Mouse (Mus musculus) liver, embryonic 15.5 days (tissue): ENCODE measurements around the gene Arhgdib. TPM values are rescaled to one million over a fixed set of nuclear protein-coding genes. Genes with fewer than 3 reads are reported as not detected.
A peak's percentile ranks its signal among the peaks of the same experiment; 100 is the strongest.
"Not testable (repeated sequence)": the region's sequence is repeated elsewhere in the genome, so short reads cannot be mapped to it uniquely, and the experiment has no call there.

ENCODE experiments used
- ATAC-seq: fragments of 200-750 bp; cut with Nextera tagmentation; 2 replicates; pipeline ENCODE4 v1.8.0; 2017; ENCODE audit warnings: moderate number of reproducible peaks, mild to moderate bottlenecking, moderate library complexity; ENCODE audit not compliant: insufficient read depth
- H3K27ac ChIP-seq: fragments of 300-500 bp; sonication (generic); replicated peaks from 2 replicates; pipeline ENCODE4 v1.5.1; 2015; ENCODE audit warnings: mild to moderate bottlenecking, inconsistent platforms
- H3K27me3 ChIP-seq: fragments of 300-500 bp; sonication (generic); 2 replicates; pipeline ENCODE4 v1.6.1; 2015; ENCODE audit warnings: mild to moderate bottlenecking, inconsistent platforms
- H3K36me3 ChIP-seq: fragments of 300-500 bp; sonication (generic); replicated peaks from 2 replicates; pipeline ENCODE4 v1.6.1; 2015; ENCODE audit warnings: moderate library complexity, mild to moderate bottlenecking, inconsistent platforms
- H3K4me1 ChIP-seq: fragments of 300-500 bp; sonication (generic); replicated peaks from 2 replicates; pipeline ENCODE4 v1.6.1; 2015; ENCODE audit warnings: inconsistent platforms
- H3K4me2 ChIP-seq: fragments of 300-500 bp; sonication (generic); 2 replicates; pipeline ENCODE4 v1.6.1; 2015; ENCODE audit warnings: moderate library complexity, mild to moderate bottlenecking, inconsistent platforms
- H3K4me3 ChIP-seq: fragments of 300-500 bp; sonication (generic); replicated peaks from 2 replicates; pipeline ENCODE4 v1.5.1; 2015; ENCODE audit warnings: mild to moderate bottlenecking, inconsistent platforms
- H3K9ac ChIP-seq: fragments of 300-500 bp; sonication (generic); 2 replicates; pipeline ENCODE4 v1.6.1; 2015; ENCODE audit warnings: moderate library complexity, mild to moderate bottlenecking, inconsistent platforms
- H3K9me3 ChIP-seq: fragments of 300-500 bp; sonication (generic); replicated peaks from 2 replicates; pipeline ENCODE4 v1.6.1; 2016; ENCODE audit warnings: inconsistent platforms
- WGBS: fragments of 180-500 bp; shearing (Covaris S2); methylation state at CpG from one replicate; pipeline ENCODE4 v1.1.7; 2015; ENCODE audit warnings: mixed read lengths; ENCODE audit not compliant: insufficient replicate concordance; 5-methylcytosine and 5-hydroxymethylcytosine counted together
- polyA plus RNA-seq: library from polyadenylated mRNA; unstranded; fragments of >200 nt; fragmentation: Nextera tagmentation; extraction: Ambion mirVana; gene quantifications from 2 replicates; pipeline ENCODE4 v1.2.1, GENCODE M21; 2015

Gene Arhgdib
- polyA plus RNA-seq, 1 experiment from 2014 or later, result 172 TPM

DNA sequence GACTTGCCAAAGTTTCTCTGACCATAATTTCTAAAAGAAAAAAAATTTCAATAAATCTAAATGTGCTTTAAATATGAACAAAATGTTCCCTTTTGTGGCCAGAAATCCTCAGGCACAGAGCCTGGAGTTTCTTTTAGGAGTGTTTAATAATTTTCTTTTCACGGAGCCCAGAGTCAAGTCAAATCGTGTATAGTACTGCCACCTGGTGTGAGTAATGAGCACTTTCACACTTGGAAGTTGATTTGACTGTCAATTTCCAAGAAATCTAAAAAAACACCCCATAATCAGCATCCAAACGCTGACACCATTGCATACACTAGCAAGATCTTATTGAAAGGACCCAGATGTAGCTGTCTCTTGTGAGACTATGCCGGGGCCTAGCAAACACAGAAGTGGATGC lies 27.2 kb upstream of the Arhgdib start:
- not testable (repeated sequence) for H3K9ac ChIP-seq, H3K4me2 ChIP-seq, ATAC-seq, H3K4me1 ChIP-seq, H3K4me3 ChIP-seq, H3K27ac ChIP-seq, H3K27me3 ChIP-seq, H3K9me3 ChIP-seq, H3K36me3 ChIP-seq
- 18% methylated on average over 4 of the region's 4 CpGs for WGBS

GRCm38 (mm10) chr6:136967466-136967865 lies 25.8 kb upstream of the Arhgdib start:
- WGBS, result 32% methylated on average over 4 of the region's 4 CpGs
- H3K9ac ChIP-seq, result no peak overlapping the region
- H3K27me3 ChIP-seq, result no peaks in the 10 kb centered on the region
- H3K4me1 ChIP-seq, result no peaks in the 10 kb centered on the region; the same call in 1 of the 2 replicates
- H3K9me3 ChIP-seq, result no peaks in the 10 kb centered on the region
- no peaks in the 10 kb centered on the region for H3K36me3 ChIP-seq
- no peak overlapping the region for H3K4me3 ChIP-seq
- H3K4me2 ChIP-seq, result no peak overlapping the region
- H3K27ac ChIP-seq, result 0 out of 2 replicates have a peak overlapping the region, but pooled peaks have one; percentile 0
- ATAC-seq, result no peak

GRCm38 (mm10) chr6:136965912-136966311 lies 24.2 kb upstream of the Arhgdib start:
- no peaks in the 10 kb centered on the region for H3K27me3 ChIP-seq
- ATAC-seq, result no peak
- H3K4me1 ChIP-seq, result no peaks in the 10 kb centered on the region; the same call in 1 of the 2 replicates
- no peaks in the 10 kb centered on the region for H3K36me3 ChIP-seq
- no peak overlapping the region for H3K4me3 ChIP-seq
- 62% methylated on average over 10 of the region's 10 CpGs for WGBS
- no peak overlapping the region for H3K4me2 ChIP-seq
- no peak overlapping the region for H3K9ac ChIP-seq
- no peak overlapping the region for H3K27ac ChIP-seq
- no peaks in the 10 kb centered on the region for H3K9me3 ChIP-seq

DNA sequence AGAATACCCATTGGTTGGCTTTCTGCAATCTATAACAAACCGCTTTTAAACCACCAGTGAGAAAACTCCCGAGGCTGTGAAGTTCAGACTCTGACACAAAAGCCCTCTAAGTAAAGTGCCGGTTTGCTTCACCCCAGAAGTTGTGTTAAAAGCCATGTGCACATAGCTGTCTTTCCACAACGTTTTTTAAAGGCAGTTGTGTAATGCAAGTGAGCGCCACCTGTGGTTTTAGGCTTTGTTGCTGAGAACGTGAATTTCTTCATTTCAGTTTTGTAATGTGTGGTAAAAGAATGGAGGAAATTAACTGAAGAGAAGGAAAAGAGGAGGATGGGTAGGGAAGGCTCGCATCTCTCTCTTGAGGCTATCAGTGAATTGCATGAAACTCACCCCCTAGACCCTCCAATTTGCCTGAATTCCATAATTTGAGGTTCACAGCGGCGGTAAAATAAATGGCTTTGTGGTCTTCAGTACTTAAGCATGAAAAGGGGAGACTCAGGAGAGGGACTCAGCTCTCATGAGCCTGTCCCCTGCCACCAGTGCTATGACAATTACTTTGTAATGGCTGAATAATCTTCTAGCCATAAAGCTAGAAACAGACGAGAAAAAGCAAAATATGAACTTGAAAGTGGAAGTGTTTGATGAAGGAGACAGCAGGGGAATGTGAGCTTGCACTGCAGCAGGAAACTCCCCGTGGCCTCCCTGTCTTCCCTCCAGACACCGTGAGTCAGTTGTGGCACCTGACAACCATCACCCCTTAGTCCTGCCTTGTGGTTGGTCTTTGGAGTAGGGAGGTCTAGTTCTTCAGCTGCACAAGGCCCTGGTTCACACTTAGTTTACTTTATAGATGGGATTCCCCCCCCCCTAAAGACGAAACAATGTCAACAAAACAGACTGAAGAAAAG lies 23.2 kb upstream of the Arhgdib start:
- H3K36me3 ChIP-seq, result no peaks in the 10 kb centered on the region
- no peak overlapping the region for H3K4me3 ChIP-seq
- 0 out of 2 replicates have a peak, but pooled peaks have one; percentile 22 for ATAC-seq
- H3K9ac ChIP-seq, result no peak overlapping the region
- H3K4me1 ChIP-seq, result no peaks in the 10 kb centered on the region; the same call in 1 of the 2 replicates
- 27% methylated on average over 13 of the region's 13 CpGs for WGBS
- H3K9me3 ChIP-seq, result no peaks in the 10 kb centered on the region
- peak overlapping the region; percentile 39; the same call in 1 of the 2 replicates for H3K27ac ChIP-seq
- H3K27me3 ChIP-seq, result no peaks in the 10 kb centered on the region
- H3K4me2 ChIP-seq, result no peak overlapping the region

DNA sequence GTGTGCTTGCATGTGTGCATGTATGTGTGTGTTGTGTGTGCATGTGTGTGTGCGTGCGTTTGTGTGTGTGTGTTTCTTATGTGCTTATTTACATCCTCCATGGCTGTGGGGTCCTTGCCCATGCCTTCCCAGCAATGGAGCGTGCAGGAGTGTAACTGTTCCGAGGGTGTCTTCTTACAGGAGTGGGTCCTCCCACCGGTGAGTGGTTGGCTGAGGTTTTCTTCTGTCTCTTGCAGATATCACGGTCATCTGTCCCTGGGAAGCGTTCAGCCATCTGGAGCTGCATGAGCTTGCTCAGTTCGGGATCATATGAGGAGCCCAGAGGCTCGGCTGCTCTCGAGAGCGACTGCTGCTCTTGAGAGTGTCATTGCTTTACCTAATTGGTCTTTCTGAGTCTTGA lies 21.3 kb upstream of the Arhgdib start:
- Histone ChIP-seq H3K36me3 (no peaks in the 10 kb centered on the region), H3K4me2 (no peak overlapping the region), H3K4me3 (no peak overlapping the region), H3K27ac (no peak overlapping the region), H3K4me1 (peaks cover 3% of the 10 kb centered on the region; the same call in 1 of the 2 replicates), H3K9ac (no peak overlapping the region), H3K9me3 (no peaks in the 10 kb centered on the region), H3K27me3 (no peaks in the 10 kb centered on the region)
- WGBS, result 57% methylated on average over 11 of the region's 11 CpGs
- no peak for ATAC-seq

GRCm38 (mm10) chr6:136959131-136959530 lies 17.4 kb upstream of the Arhgdib start:
- 0 out of 2 replicates have a peak, but pooled peaks cover 3% of the 10 kb centered on the region for H3K4me1 ChIP-seq
- ATAC-seq, result no peak
- 51% methylated on average over 11 of the region's 11 CpGs for WGBS
- no peak overlapping the region for H3K27ac ChIP-seq
- H3K9ac ChIP-seq, result no peak overlapping the region
- H3K4me3 ChIP-seq, result no peak overlapping the region
- no peak overlapping the region for H3K4me2 ChIP-seq
- H3K9me3 ChIP-seq, result no peaks in the 10 kb centered on the region
- no peaks in the 10 kb centered on the region for H3K36me3 ChIP-seq
- H3K27me3 ChIP-seq, result no peaks in the 10 kb centered on the region

- H3K27me3 ChIP-seq, result no peaks in the 10 kb centered on the region
- no peak overlapping the region for H3K9ac ChIP-seq
- H3K9me3 ChIP-seq, result no peaks in the 10 kb centered on the region
- ATAC-seq, result no peak
- WGBS, result 27% methylated on average over 7 of the region's 7 CpGs
- no peak overlapping the region for H3K27ac ChIP-seq
- no peak overlapping the region for H3K4me2 ChIP-seq
- H3K4me1 ChIP-seq, result 0 out of 2 replicates have a peak, but pooled peaks cover 3% of the 10 kb centered on the region
- no peaks in the 10 kb centered on the region for H3K36me3 ChIP-seq
- H3K4me3 ChIP-seq, result no peak overlapping the region
These were observed 15.4 kb upstream of the Arhgdib start for GRCm38 (mm10) chr6:136957062-136957461.

DNA sequence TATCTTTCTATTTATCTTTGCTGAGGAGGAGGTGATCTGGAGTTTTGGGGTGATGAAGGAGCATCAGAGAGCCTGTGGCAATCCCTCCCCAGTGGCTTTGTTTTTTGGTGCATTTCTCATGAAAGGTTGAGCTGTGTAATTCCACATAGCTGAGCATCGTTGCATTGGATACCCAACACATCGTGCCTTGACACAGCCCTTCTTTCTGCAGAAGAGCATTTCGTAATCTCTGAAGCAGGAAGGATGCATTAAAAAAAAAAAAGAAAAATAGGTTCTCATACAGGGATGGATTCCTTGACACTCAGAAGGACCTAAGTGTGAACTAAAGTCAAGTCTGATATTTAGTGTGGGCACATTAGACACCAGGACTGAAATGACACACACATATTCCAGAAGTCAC lies 13.5 kb upstream of the Arhgdib start:
- no peaks in the 10 kb centered on the region for H3K36me3 ChIP-seq
- no peak overlapping the region for H3K4me2 ChIP-seq
- 0 out of 2 replicates have a peak, but pooled peaks cover 3% of the 10 kb centered on the region for H3K4me1 ChIP-seq
- 44% methylated on average over 3 of the region's 3 CpGs for WGBS
- no peak for ATAC-seq
- no peaks in the 10 kb centered on the region for H3K27me3 ChIP-seq
- H3K27ac ChIP-seq, result no peak overlapping the region
- H3K9me3 ChIP-seq, result no peaks in the 10 kb centered on the region
- H3K9ac ChIP-seq, result no peak overlapping the region
- H3K4me3 ChIP-seq, result no peak overlapping the region

DNA sequence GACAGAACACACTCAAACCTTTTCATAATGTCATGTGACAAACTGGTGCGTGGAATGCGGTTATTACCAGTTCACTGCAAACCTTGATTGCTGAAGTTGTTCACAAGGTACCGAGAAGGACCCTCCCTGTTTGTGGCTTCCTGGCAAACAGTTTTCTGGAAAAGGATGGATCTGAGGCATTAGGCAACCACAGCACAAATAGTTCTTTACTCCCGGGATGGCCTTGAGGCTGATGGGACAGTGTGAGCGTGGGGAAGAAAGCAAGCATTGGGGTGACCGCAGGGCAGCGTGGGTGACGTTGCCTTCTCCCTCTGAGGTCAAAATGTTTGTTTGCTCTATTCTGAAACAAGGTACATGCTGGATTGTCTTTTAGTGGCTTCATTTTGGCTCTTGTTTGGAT lies 13.0 kb upstream of the Arhgdib start:
- Histone ChIP-seq H3K36me3 (no peaks in the 10 kb centered on the region), H3K9ac (no peak overlapping the region), H3K27me3 (no peaks in the 10 kb centered on the region), H3K4me3 (no peak overlapping the region), H3K4me1 (0 out of 2 replicates have a peak, but pooled peaks cover 3% of the 10 kb centered on the region), H3K4me2 (no peak overlapping the region), H3K9me3 (no peaks in the 10 kb centered on the region), H3K27ac (no peak overlapping the region)
- 69% methylated on average over 8 of the region's 8 CpGs for WGBS
- peak; percentile 47; the same call in 1 of the 2 replicates for ATAC-seq

DNA sequence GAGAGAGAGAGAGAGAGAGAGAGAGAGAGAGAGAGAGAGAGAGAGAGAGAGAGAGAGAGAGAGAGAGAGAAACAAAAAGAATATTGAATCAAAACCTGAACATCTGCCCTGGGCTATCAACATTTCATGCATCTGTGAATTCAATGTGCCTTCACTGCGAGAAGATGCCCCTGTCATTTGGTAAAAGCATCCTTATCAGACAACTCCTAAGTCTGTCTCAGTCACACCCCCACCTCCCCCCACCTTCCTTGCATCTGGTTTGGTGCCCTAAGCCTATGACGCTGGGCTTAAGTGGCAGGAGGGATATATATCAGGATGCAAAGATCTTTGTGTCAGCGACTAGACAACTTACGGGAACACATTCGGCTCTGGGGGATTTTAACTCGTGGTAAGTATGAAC lies 12.5 kb upstream of the Arhgdib start:
- Histone ChIP-seq H3K27me3 (no peaks in the 10 kb centered on the region), H3K36me3 (no peaks in the 10 kb centered on the region), H3K27ac (no peak overlapping the region), H3K9ac (no peak overlapping the region), H3K4me2 (no peak overlapping the region), H3K9me3 (no peaks in the 10 kb centered on the region), H3K4me3 (no peak overlapping the region), H3K4me1 (0 out of 2 replicates have a peak, but pooled peaks cover 2% of the 10 kb centered on the region)
- no peak for ATAC-seq
- WGBS, result 44% methylated on average over 6 of the region's 6 CpGs

GRCm38 (mm10) chr6:136952930-136953329 lies 11.2 kb upstream of the Arhgdib start:
- H3K4me2 ChIP-seq, result no peak overlapping the region
- no peaks in the 10 kb centered on the region for H3K36me3 ChIP-seq
- H3K4me3 ChIP-seq, result no peak overlapping the region
- H3K27me3 ChIP-seq, result no peaks in the 10 kb centered on the region
- H3K27ac ChIP-seq, result no peak overlapping the region
- no peak for ATAC-seq
- no peaks in the 10 kb centered on the region for H3K9me3 ChIP-seq
- no peaks in the 10 kb centered on the region for H3K4me1 ChIP-seq
- WGBS, result 67% methylated on average over 9 of the region's 9 CpGs
- no peak overlapping the region for H3K9ac ChIP-seq
